Mouse (Mus musculus) lung, postnatal 0 days (tissue): ENCODE data around the gene Gps2. TPM values are rescaled to one million over a fixed set of nuclear protein-coding genes. Genes with fewer than 3 reads are reported as not detected.

Experiments
- ATAC-seq: fragments of 200-750 bp; cut with Nextera tagmentation; 2 replicates; pipeline ENCODE4 v1.8.0; 2017; ENCODE audit warnings: moderate library complexity
- DNase-seq: peaks from one replicate; pipeline ENCODE4 v3.0.0-alpha.2; 2016; ENCODE audit warnings: low spot score
- H3K27ac ChIP-seq: fragments of 300-500 bp; sonication (generic); 2 replicates; pipeline ENCODE4 v1.5.1; 2014; ENCODE audit warnings: antibody characterized with exemption, mild to moderate bottlenecking, low read length, mixed read lengths
- H3K27me3 ChIP-seq: fragments of 300-500 bp; sonication (generic); replicated peaks from 2 replicates; pipeline ENCODE4 v1.6.1; 2014; ENCODE audit warnings: low read length, mixed read lengths; ENCODE audit not compliant: insufficient read depth
- H3K36me3 ChIP-seq: fragments of 300-500 bp; sonication (generic); 2 replicates; pipeline ENCODE4 v1.6.1; 2014; ENCODE audit warnings: low read length, mixed read lengths; ENCODE audit not compliant: insufficient read depth
- H3K4me1 ChIP-seq: fragments of 300-500 bp; sonication (generic); 2 replicates; pipeline ENCODE4 v1.6.1; 2014; ENCODE audit warnings: antibody characterized with exemption, low read depth, low read length, mixed read lengths; ENCODE audit not compliant: insufficient read depth
- H3K4me2 ChIP-seq: fragments of 300-500 bp; sonication (generic); replicated peaks from 2 replicates; pipeline ENCODE4 v1.6.1; 2014; ENCODE audit warnings: low read depth, mild to moderate bottlenecking, low read length, moderate library complexity, mixed read lengths
- H3K4me3 ChIP-seq: fragments of 300-500 bp; sonication (generic); 2 replicates; pipeline ENCODE4 v1.5.1; 2014; ENCODE audit warnings: low read depth, low read length
- H3K9ac ChIP-seq: fragments of 300-500 bp; sonication (generic); replicated peaks from 2 replicates; pipeline ENCODE4 v1.6.1; 2014; ENCODE audit warnings: low read depth, mild to moderate bottlenecking
- H3K9me3 ChIP-seq: fragments of 300-500 bp; sonication (generic); 2 replicates; pipeline ENCODE4 v1.6.1; 2016; ENCODE audit warnings: low read length, mixed read lengths
- CTCF ChIP-seq: IDR thresholded peaks from 2 replicates; pipeline ENCODE4 v1.5.1; 2016; ENCODE audit warnings: antibody characterized with exemption, mild to moderate bottlenecking
- EP300 ChIP-seq: IDR thresholded peaks from 2 replicates; pipeline ENCODE4 v1.6.1; 2016; ENCODE audit warnings: antibody characterized with exemption, mild to moderate bottlenecking, control low read depth
- WGBS: fragments of 180-500 bp; shearing (Covaris S2); extraction: QIAGEN DNeasy Blood & Tissue Kit; methylation state at CpG from one replicate; pipeline ENCODE4 v1.1.7; 2014; 5-methylcytosine and 5-hydroxymethylcytosine counted together
- polyA plus RNA-seq: library from polyadenylated mRNA; unstranded; fragments of >200 nt; fragmentation: Nextera tagmentation; extraction: Ambion mirVana; gene quantifications from 2 replicates; pipeline ENCODE4 v1.2.1, GENCODE M21; 2015

Gps2 gene
- polyA plus RNA-seq, 1 experiment from 2014 or later: 59.1 TPM

DNA sequence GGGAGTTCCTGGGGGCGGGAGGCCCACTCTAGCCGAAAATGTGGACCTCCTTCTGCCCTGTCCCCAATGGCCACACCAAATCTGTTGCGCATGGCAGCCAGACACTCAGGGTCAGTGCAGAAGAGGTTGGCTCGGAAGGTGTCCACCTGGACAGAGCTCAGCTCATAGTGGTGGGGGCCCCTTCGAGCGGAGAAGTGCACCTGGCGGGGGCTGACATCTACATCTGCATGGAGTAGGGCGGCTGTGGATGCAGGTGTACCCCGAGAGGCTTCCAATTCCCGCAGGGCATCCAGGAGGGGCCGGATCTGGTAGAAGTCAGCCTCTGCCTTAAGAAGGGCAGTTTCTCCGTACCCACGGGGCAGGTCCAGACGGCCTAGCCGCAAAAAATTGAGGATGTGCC lies 34.0 kb upstream of the Gps2 start:
- TF ChIP-seq CTCF (no peak), EP300 (no peak)
- ATAC-seq (no peak), DNase-seq (no peak)
- 47% methylated on average over 15 of the region's 15 CpGs for WGBS
- H3K9me3 ChIP-seq: no peaks in the 10 kb centered on the region
- peak overlapping the region; percentile 51; the same call in 1 of the 2 replicates for H3K9ac ChIP-seq
- H3K4me3 ChIP-seq: peak overlapping the region; percentile 56
- peak overlapping the region; percentile 94; the same call in 1 of the 2 replicates for H3K27ac ChIP-seq
- peaks cover 18% of the 10 kb centered on the region for H3K4me1 ChIP-seq
- peak overlapping the region; percentile 75 for H3K4me2 ChIP-seq
- no peaks in the 10 kb centered on the region for H3K27me3 ChIP-seq
- H3K36me3 ChIP-seq: no peaks in the 10 kb centered on the region

- peaks cover 18% of the 10 kb centered on the region for H3K4me1 ChIP-seq
- H3K9me3 ChIP-seq: no peaks in the 10 kb centered on the region
- H3K9ac ChIP-seq: peak overlapping the region; percentile 51
- ATAC-seq (peak; percentile 54), DNase-seq (peak; percentile 92)
- peak overlapping the region; percentile 94 for H3K27ac ChIP-seq
- 0% methylated on average over 18 of the region's 18 CpGs for WGBS
- H3K27me3 ChIP-seq: no peaks in the 10 kb centered on the region
- H3K4me3 ChIP-seq: peak overlapping the region; percentile 56
- H3K4me2 ChIP-seq: peak overlapping the region; percentile 75
- no peaks in the 10 kb centered on the region for H3K36me3 ChIP-seq
- TF ChIP-seq EP300: no peak
- TF ChIP-seq CTCF: peak; percentile 91
These were observed 33.2 kb upstream of the Gps2 start for GRCm38 (mm10) chr11:69880506-69880852.

- peak within 1 kb of the TSS; percentile 75 for H3K4me2 ChIP-seq
- peak within 1 kb of the TSS; percentile 56 for H3K4me3 ChIP-seq
- peak within 1 kb of the TSS; percentile 94 for H3K27ac ChIP-seq
- H3K4me1 ChIP-seq: peaks cover 13% of the 10 kb centered on the region
- ATAC-seq: peak; percentile 92
- DNase-seq: peak; percentile 95
- under 1% methylated on average over 46 of the region's 46 CpGs for WGBS
- H3K27me3 ChIP-seq: no peaks in the 10 kb centered on the region
- H3K9ac ChIP-seq: peak within 1 kb of the TSS; percentile 51
- no peaks in the 10 kb centered on the region for H3K36me3 ChIP-seq
- no peaks in the 10 kb centered on the region for H3K9me3 ChIP-seq
- no peak; the same call in none of the 2 replicates for TF ChIP-seq EP300
- TF ChIP-seq CTCF: peak; percentile 59
These were observed 32.7 kb upstream of the Gps2 start, which contains the start of gene Kctd11 for GRCm38 (mm10) chr11:69880853-69881603. Gene Kctd11 (minus strand): TSS chr11:69881406.

DNA sequence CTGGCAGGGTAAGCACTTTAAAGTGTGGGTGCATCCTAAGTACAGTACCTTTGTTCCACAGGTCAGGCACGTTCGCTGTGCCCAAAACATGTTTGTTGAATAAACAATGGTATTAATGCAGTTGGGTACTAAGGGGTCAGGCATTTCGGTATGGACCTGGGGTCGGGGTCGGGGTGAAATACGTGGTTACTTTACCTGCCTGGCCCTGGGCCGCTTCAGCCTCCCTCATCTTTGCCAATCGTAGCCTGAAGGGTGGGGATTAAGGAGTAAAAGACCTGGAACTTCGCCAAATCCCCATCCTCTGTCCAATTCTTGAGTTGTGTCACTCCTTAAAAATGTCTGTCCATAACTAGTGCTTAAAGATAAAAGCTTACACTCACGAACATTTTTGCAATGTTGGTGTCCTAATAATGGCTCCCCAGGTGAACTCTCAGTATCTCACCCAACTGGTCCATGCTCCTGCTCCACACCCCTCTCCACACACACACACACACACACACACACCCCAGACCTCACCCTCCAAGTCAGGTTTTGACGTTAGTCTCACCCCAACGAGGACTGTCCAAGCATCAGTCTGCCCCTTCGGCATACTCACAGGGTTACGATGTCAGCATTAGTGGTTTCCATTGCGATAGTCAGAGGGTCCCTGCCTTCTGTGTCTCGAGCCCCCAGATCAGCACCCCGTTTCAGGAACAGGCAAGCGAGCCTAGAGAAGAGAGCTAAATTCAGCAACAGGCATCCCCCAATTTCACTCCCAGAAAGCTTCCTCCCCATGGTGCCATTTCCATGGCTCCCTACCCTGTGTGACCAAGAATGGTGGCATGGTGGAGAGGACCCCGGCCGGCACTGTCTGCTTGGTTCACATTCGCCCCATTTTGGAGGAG lies 31.7 kb upstream of the Gps2 start:
- ATAC-seq: no peak
- no peak for TF ChIP-seq CTCF
- no peak for TF ChIP-seq EP300
- Histone ChIP-seq H3K27ac (peak overlapping the region; percentile 94), H3K36me3 (no peaks in the 10 kb centered on the region), H3K4me3 (peak overlapping the region; percentile 56), H3K4me2 (peak overlapping the region; percentile 75), H3K9ac (peak overlapping the region; percentile 51; the same call in 1 of the 2 replicates), H3K27me3 (no peaks in the 10 kb centered on the region), H3K4me1 (peaks cover 11% of the 10 kb centered on the region), H3K9me3 (no peaks in the 10 kb centered on the region)
- peak; percentile 23 for DNase-seq
- WGBS: 52% methylated on average over 21 of the region's 21 CpGs

- Histone ChIP-seq H3K36me3 (no peaks in the 10 kb centered on the region), H3K9ac (no peak overlapping the region), H3K27ac (no peak overlapping the region), H3K4me2 (no peak overlapping the region), H3K4me1 (peaks cover 11% of the 10 kb centered on the region), H3K27me3 (no peaks in the 10 kb centered on the region), H3K4me3 (no peak overlapping the region), H3K9me3 (no peaks in the 10 kb centered on the region)
- TF ChIP-seq EP300 (no peak), CTCF (peak; percentile 60)
- ATAC-seq (no peak), DNase-seq (no peak)
- 58% methylated on average over 4 of the region's 4 CpGs for WGBS
These were observed 30.6 kb upstream of the Gps2 start for GRCm38 (mm10) chr11:69883066-69883465.

GRCm38 (mm10) chr11:69883527-69884151 lies 30.0 kb upstream of the Gps2 start:
- Histone ChIP-seq H3K9me3 (no peaks in the 10 kb centered on the region), H3K4me3 (no peak overlapping the region), H3K27ac (0 out of 2 replicates have a peak overlapping the region, but pooled peaks have one; percentile 62), H3K27me3 (no peaks in the 10 kb centered on the region), H3K9ac (no peak overlapping the region), H3K36me3 (no peaks in the 10 kb centered on the region), H3K4me2 (no peak overlapping the region), H3K4me1 (peaks cover 11% of the 10 kb centered on the region)
- TF ChIP-seq EP300 (no peak), CTCF (no peak)
- DNase-seq: no peak
- WGBS: 80% methylated on average over 8 of the region's 8 CpGs
- no peak for ATAC-seq
